Mouse (Mus musculus) midbrain, embryonic 14.5 days (tissue): ENCODE results near the gene Gm10436. TPM values are rescaled to one million over a fixed set of nuclear protein-coding genes. Genes with fewer than 3 reads are reported as not detected.
"Not testable (repeated sequence)": the region's sequence is repeated elsewhere in the genome, so short reads cannot be mapped to it uniquely, and the experiment has no call there.

ENCODE experiments used
- ATAC-seq: fragments of 200-750 bp; cut with Nextera tagmentation; 2 replicates; pipeline ENCODE4 v1.8.0; 2017; ENCODE audit warnings: moderate number of reproducible peaks, moderate library complexity; ENCODE audit not compliant: low FRiP score, low TSS enrichment
- DNase-seq: peaks from one replicate; pipeline ENCODE4 v3.0.0-alpha.2; 2015
- H3K27ac ChIP-seq: fragments of 300-500 bp; sonication (generic); replicated peaks from 2 replicates; pipeline ENCODE4 v1.5.1; 2014; ENCODE audit warnings: mild to moderate bottlenecking, low read depth, low read length, moderate library complexity
- H3K27me3 ChIP-seq: fragments of 300-500 bp; sonication (generic); 2 replicates; pipeline ENCODE4 v1.6.1; 2014; ENCODE audit warnings: low read length, control low read depth, mixed read lengths; ENCODE audit not compliant: control insufficient read depth, insufficient read depth
- H3K36me3 ChIP-seq: fragments of 300-500 bp; sonication (generic); 2 replicates; pipeline ENCODE4 v1.6.1; 2014; ENCODE audit warnings: low read length, control low read depth; ENCODE audit not compliant: control insufficient read depth, insufficient read depth
- H3K4me1 ChIP-seq: fragments of 300-500 bp; sonication (generic); 2 replicates; pipeline ENCODE4 v1.6.1; 2014; ENCODE audit warnings: mild to moderate bottlenecking, antibody characterized with exemption, low read length, control low read depth; ENCODE audit not compliant: control insufficient read depth, insufficient read depth
- H3K4me2 ChIP-seq: fragments of 300-500 bp; sonication (generic); 2 replicates; pipeline ENCODE4 v1.6.1; 2014; ENCODE audit warnings: mild to moderate bottlenecking, low read length, moderate library complexity
- H3K4me3 ChIP-seq: fragments of 300-500 bp; sonication (generic); replicated peaks from 2 replicates; pipeline ENCODE4 v1.5.1; 2014; ENCODE audit warnings: low read depth, low read length
- H3K9ac ChIP-seq: fragments of 300-500 bp; sonication (generic); replicated peaks from 2 replicates; pipeline ENCODE4 v1.6.1; 2014; ENCODE audit warnings: mild to moderate bottlenecking, low read length, moderate library complexity
- H3K9me3 ChIP-seq: fragments of 300-500 bp; sonication (generic); 2 replicates; pipeline ENCODE4 v1.6.1; 2016; ENCODE audit warnings: low read length, control low read depth, mixed read lengths; ENCODE audit not compliant: control insufficient read depth
- WGBS: fragments of 180-500 bp; shearing (Covaris S2); extraction: QIAGEN DNeasy Blood & Tissue Kit; methylation state at CpG from one replicate; pipeline ENCODE4 v1.1.7; 2014; 5-methylcytosine and 5-hydroxymethylcytosine counted together
- polyA plus RNA-seq: library from polyadenylated mRNA; unstranded; fragments of >200 nt; fragmentation: Nextera tagmentation; extraction: Ambion mirVana; gene quantifications from 2 replicates; pipeline ENCODE4 v1.2.1, GENCODE M21; 2014

The Gm10436 gene
- polyA plus RNA-seq: not detected in 2 replicates

GRCm38 (mm10) chr12:88182008-88182407, at the start of gene Gm10436:
Gm10436 (minus strand) TSS chr12:88182108.
- not testable (repeated sequence) for H3K36me3 ChIP-seq, H3K4me3 ChIP-seq, DNase-seq, H3K9ac ChIP-seq, H3K4me2 ChIP-seq, H3K27ac ChIP-seq, H3K27me3 ChIP-seq, H3K9me3 ChIP-seq, H3K4me1 ChIP-seq, ATAC-seq
- WGBS: 76% methylated on average over 1 of the region's 1 CpGs

DNA sequence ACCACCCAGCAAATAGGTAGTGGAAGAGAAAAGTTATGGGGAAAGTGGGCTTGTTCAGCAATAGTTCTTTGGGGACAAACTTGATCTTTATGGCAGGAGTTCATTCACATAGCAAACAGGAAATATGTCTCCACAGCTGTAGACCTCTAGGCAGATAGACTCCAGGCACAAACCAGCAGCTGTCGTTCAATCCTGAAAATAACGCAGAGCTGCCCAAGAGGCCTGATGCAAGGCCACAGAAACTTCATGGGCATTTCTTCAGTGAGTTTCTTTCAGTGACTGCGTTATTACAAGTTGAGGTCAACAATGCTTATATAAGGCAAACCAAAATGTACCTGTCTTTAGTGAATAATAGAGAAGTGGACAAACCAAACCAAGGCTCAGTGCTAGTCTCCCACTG, 37.5 kb upstream of the Gm10436 start:
- H3K4me1 ChIP-seq: no peaks in the 10 kb centered on the region

DNA sequence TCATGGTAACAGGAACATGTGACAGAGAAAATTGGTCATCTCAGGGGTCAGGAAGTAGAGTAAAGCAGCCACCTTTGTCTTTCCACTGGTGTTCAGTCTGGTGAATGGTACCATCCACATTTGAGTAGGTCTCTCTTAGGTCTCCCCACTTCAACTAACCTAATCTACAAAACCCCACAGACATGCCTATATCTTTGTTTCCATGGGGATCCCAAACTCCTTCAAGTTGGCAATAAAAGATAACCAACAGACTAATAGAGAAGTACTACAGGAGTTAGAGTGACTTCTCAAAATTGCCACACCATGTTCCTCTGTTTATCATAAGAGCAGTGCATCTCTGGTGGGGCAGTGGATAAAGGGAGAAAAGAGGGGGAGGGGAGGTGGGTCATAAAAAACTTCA, 36.2 kb upstream of the Gm10436 start:
- ATAC-seq, H3K27me3 ChIP-seq, H3K9ac ChIP-seq, H3K9me3 ChIP-seq, DNase-seq, H3K36me3 ChIP-seq, H3K4me2 ChIP-seq, H3K27ac ChIP-seq, H3K4me3 ChIP-seq, H3K4me1 ChIP-seq: not testable (repeated sequence)

More for the DNA sequence above, 37.5 kb upstream of the Gm10436 start:
- DNase-seq (no peak), ATAC-seq (no peak)
- H3K27me3 ChIP-seq: no peaks in the 10 kb centered on the region
- H3K36me3 ChIP-seq: no peaks in the 10 kb centered on the region
- H3K27ac ChIP-seq: no peak overlapping the region
- no peak overlapping the region for H3K4me2 ChIP-seq
- H3K4me3 ChIP-seq: no peak overlapping the region
- no peak overlapping the region for H3K9ac ChIP-seq
- H3K9me3 ChIP-seq: no peaks in the 10 kb centered on the region
- 91% methylated on average over 3 of the region's 3 CpGs for WGBS

DNA sequence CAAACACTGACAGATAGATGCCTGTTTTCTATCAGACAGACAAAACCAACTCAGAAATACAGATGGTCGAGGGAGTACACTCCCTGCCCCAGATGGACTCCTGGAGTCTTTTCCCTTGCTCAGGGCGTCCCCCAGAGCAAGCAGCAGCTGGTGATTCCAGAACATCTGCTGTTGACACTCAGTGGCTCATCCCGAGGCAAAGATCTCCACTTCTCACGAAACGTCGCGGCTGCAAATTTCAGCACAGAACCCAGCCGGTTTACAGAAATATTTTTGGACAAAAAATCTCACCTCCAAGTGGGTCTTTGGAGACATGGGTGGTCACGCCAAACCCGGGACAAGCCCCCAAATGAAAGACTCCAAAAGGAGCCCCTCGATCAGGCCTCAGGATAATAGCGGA, 32.7 kb upstream of the Gm10436 start:
- no peak for DNase-seq
- Histone ChIP-seq H3K27me3 (no peaks in the 10 kb centered on the region), H3K36me3 (no peaks in the 10 kb centered on the region), H3K9ac (no peak overlapping the region), H3K27ac (no peak overlapping the region), H3K4me2 (no peak overlapping the region), H3K9me3 (no peaks in the 10 kb centered on the region), H3K4me1 (no peaks in the 10 kb centered on the region), H3K4me3 (no peak overlapping the region)
- ATAC-seq: no peak
- WGBS: 90% methylated on average over 12 of the region's 12 CpGs

- ATAC-seq, H3K27me3 ChIP-seq, DNase-seq, H3K27ac ChIP-seq, H3K9me3 ChIP-seq, H3K4me1 ChIP-seq, H3K4me2 ChIP-seq, H3K4me3 ChIP-seq, H3K9ac ChIP-seq, H3K36me3 ChIP-seq: not testable (repeated sequence)
- WGBS: 89% methylated on average over 9 of the region's 9 CpGs
Observed at GRCm38 (mm10) chr12:88211458-88211857, 29.6 kb upstream of the Gm10436 start.

GRCm38 (mm10) chr12:88202856-88203255, 20.9 kb upstream of the Gm10436 start:
- H3K36me3 ChIP-seq: no peaks in the 10 kb centered on the region
- DNase-seq (no peak), ATAC-seq (no peak)
- H3K4me1 ChIP-seq: no peaks in the 10 kb centered on the region
- WGBS: 91% methylated on average over 2 of the region's 2 CpGs
- no peak overlapping the region for H3K4me2 ChIP-seq
- no peak overlapping the region for H3K4me3 ChIP-seq
- no peaks in the 10 kb centered on the region for H3K27me3 ChIP-seq
- no peak overlapping the region for H3K9ac ChIP-seq
- H3K9me3 ChIP-seq: no peaks in the 10 kb centered on the region
- no peak overlapping the region for H3K27ac ChIP-seq

Other genes with a start within 250 kb of the Gm10436 start
- not detected in 2 replicates for gene Gm2042, start 228.0 kb downstream of the Gm10436 start, polyA plus RNA-seq
- not detected in 2 replicates for gene Gm2075, start 170.3 kb downstream of the Gm10436 start, polyA plus RNA-seq
- not detected in 2 replicates for gene Gm6803, start 163.3 kb downstream of the Gm10436 start, polyA plus RNA-seq
- not detected in 2 replicates for gene Gm2056, start 155.1 kb downstream of the Gm10436 start, polyA plus RNA-seq
- gene Gm16368, start 98.4 kb downstream of the Gm10436 start, polyA plus RNA-seq: not detected in 2 replicates
- gene Gm8332, start 68.0 kb upstream of the Gm10436 start, polyA plus RNA-seq: not detected in 2 replicates
- gene Gm5662, start 92.4 kb upstream of the Gm10436 start, polyA plus RNA-seq: not detected in 2 replicates
- not detected in 2 replicates for gene Gm5039, start 141.9 kb upstream of the Gm10436 start, polyA plus RNA-seq
- gene Adck1, start 178.4 kb upstream of the Gm10436 start, polyA plus RNA-seq: 28.6 and 31.3 TPM in 2 replicates